Mouse (Mus musculus): Measurements from ENCODE around the gene Tnik. TPM values are rescaled to one million over a fixed set of nuclear protein-coding genes. Genes with fewer than 3 reads are reported as not detected.
A peak's percentile ranks its signal among the peaks of the same experiment; 100 is the strongest.

Gene Tnik
- polyA plus RNA-seq, 1 experiment from 2014 or later, result 18.3 TPM

GRCm38 (mm10) chr3:28265656-28266055, 2.6 kb downstream of the Tnik start:
- Histone ChIP-seq H3K4me3 (peak overlapping the region; percentile 69; the same call in 1 of the 2 replicates), H3K27ac (no peak overlapping the region), H3K4me2 (replicated peaks) (peak overlapping the region; percentile 82)

GRCm38 (mm10) chr3:28267211-28267610, 4.2 kb downstream of the Tnik start:
- no peak overlapping the region for H3K9ac ChIP-seq
- WGBS, result 33% methylated on average over 7 of the region's 7 CpGs
- ATAC-seq (ENCODE audit: insufficient number of reproducible peaks, insufficient read depth, low FRiP score, low TSS enrichment), result no peak
- 0 out of 2 replicates have a peak, but pooled peaks cover 5% of the 10 kb centered on the region for H3K27me3 ChIP-seq
- no peak overlapping the region for H3K27ac ChIP-seq
- H3K4me1 ChIP-seq, result peaks cover 13% of the 10 kb centered on the region
- no peaks in the 10 kb centered on the region for H3K36me3 ChIP-seq
- H3K9me3 ChIP-seq, result no peaks in the 10 kb centered on the region
- H3K4me3 ChIP-seq, result no peak overlapping the region
- H3K4me2 ChIP-seq (replicated peaks), result no peak overlapping the region

More at GRCm38 (mm10) chr3:28265656-28266055, 2.6 kb downstream of the Tnik start:
- no peak for ATAC-seq (ENCODE audit: insufficient number of reproducible peaks, insufficient read depth, low FRiP score, low TSS enrichment)
- H3K4me1 ChIP-seq, result peaks cover 13% of the 10 kb centered on the region
- WGBS, result 66% methylated on average over 5 of the region's 5 CpGs
- H3K27me3 ChIP-seq, result 0 out of 2 replicates have a peak, but pooled peaks cover 9% of the 10 kb centered on the region
- no peaks in the 10 kb centered on the region for H3K36me3 ChIP-seq
- no peak overlapping the region for H3K9ac ChIP-seq
- no peaks in the 10 kb centered on the region for H3K9me3 ChIP-seq

- H3K27me3 ChIP-seq, result no peaks in the 10 kb centered on the region
- H3K4me1 ChIP-seq, result peaks cover 8% of the 10 kb centered on the region; the same call in 1 of the 2 replicates
- no peak overlapping the region for H3K9ac ChIP-seq
- ATAC-seq (ENCODE audit: insufficient number of reproducible peaks, insufficient read depth, low FRiP score, low TSS enrichment), result no peak
- no peak overlapping the region for H3K4me2 ChIP-seq (replicated peaks)
- WGBS, result 62% methylated on average over 2 of the region's 2 CpGs
- H3K27ac ChIP-seq, result no peak overlapping the region
- H3K36me3 ChIP-seq, result no peaks in the 10 kb centered on the region
- no peaks in the 10 kb centered on the region for H3K9me3 ChIP-seq
- H3K4me3 ChIP-seq, result no peak overlapping the region
Observed at GRCm38 (mm10) chr3:28269716-28270115, 6.7 kb downstream of the Tnik start.

- ATAC-seq (ENCODE audit: insufficient number of reproducible peaks, insufficient read depth, low FRiP score, low TSS enrichment), result no peak
- Histone ChIP-seq H3K9me3 (no peaks in the 10 kb centered on the region), H3K9ac (no peak overlapping the region), H3K27ac (no peak overlapping the region), H3K27me3 (no peaks in the 10 kb centered on the region), H3K4me1 (peaks cover 5% of the 10 kb centered on the region; the same call in 1 of the 2 replicates), H3K36me3 (no peaks in the 10 kb centered on the region), H3K4me3 (no peak overlapping the region), H3K4me2 (replicated peaks) (no peak overlapping the region)
Observed at GRCm38 (mm10) chr3:28271884-28272283, 8.9 kb downstream of the Tnik start.

- Histone ChIP-seq H3K9ac (no peak overlapping the region), H3K4me1 (no peaks in the 10 kb centered on the region), H3K4me3 (no peak overlapping the region), H3K27ac (no peak overlapping the region), H3K27me3 (no peaks in the 10 kb centered on the region), H3K36me3 (no peaks in the 10 kb centered on the region), H3K9me3 (no peaks in the 10 kb centered on the region), H3K4me2 (replicated peaks) (no peak overlapping the region)
- WGBS, result 82% methylated on average over 4 of the region's 4 CpGs
- ATAC-seq (ENCODE audit: insufficient number of reproducible peaks, insufficient read depth, low FRiP score, low TSS enrichment), result no peak
Observed at GRCm38 (mm10) chr3:28274763-28275162, 11.7 kb downstream of the Tnik start.

- H3K9ac ChIP-seq, result no peak overlapping the region
- ATAC-seq (ENCODE audit: insufficient number of reproducible peaks, insufficient read depth, low FRiP score, low TSS enrichment), result no peak
Observed at GRCm38 (mm10) chr3:28289693-28290092, 26.7 kb downstream of the Tnik start.

GRCm38 (mm10) chr3:28301378-28301777, 38.4 kb downstream of the Tnik start:
- Histone ChIP-seq H3K27me3 (no peaks in the 10 kb centered on the region), H3K4me3 (no peak overlapping the region), H3K9ac (no peak overlapping the region), H3K36me3 (no peaks in the 10 kb centered on the region), H3K4me1 (no peaks in the 10 kb centered on the region), H3K4me2 (replicated peaks) (no peak overlapping the region), H3K9me3 (no peaks in the 10 kb centered on the region), H3K27ac (no peak overlapping the region)
- 71% methylated on average over 4 of the region's 4 CpGs for WGBS
- no peak for ATAC-seq (ENCODE audit: insufficient number of reproducible peaks, insufficient read depth, low FRiP score, low TSS enrichment)

More at GRCm38 (mm10) chr3:28289693-28290092, 26.7 kb downstream of the Tnik start:
- no peaks in the 10 kb centered on the region for H3K27me3 ChIP-seq
- 65% methylated on average over 1 of the region's 1 CpGs for WGBS
- H3K27ac ChIP-seq, result no peak overlapping the region
- H3K4me2 ChIP-seq (replicated peaks), result no peak overlapping the region
- H3K4me1 ChIP-seq, result 0 out of 2 replicates have a peak, but pooled peaks cover 4% of the 10 kb centered on the region
- H3K36me3 ChIP-seq, result no peaks in the 10 kb centered on the region
- no peaks in the 10 kb centered on the region for H3K9me3 ChIP-seq
- no peak overlapping the region for H3K4me3 ChIP-seq

- no peak overlapping the region for H3K4me3 ChIP-seq
- H3K4me2 ChIP-seq (replicated peaks), result no peak overlapping the region
- no peak overlapping the region for H3K27ac ChIP-seq
- WGBS, result 92% methylated on average over 5 of the region's 5 CpGs
- H3K9ac ChIP-seq, result no peak overlapping the region
- no peaks in the 10 kb centered on the region for H3K4me1 ChIP-seq
- H3K9me3 ChIP-seq, result no peaks in the 10 kb centered on the region
- H3K27me3 ChIP-seq, result no peaks in the 10 kb centered on the region
- ATAC-seq (ENCODE audit: insufficient number of reproducible peaks, insufficient read depth, low FRiP score, low TSS enrichment), result no peak
- no peaks in the 10 kb centered on the region for H3K36me3 ChIP-seq
Observed at GRCm38 (mm10) chr3:28303915-28304314, 40.9 kb downstream of the Tnik start.

- no peaks in the 10 kb centered on the region for H3K4me1 ChIP-seq
- no peaks in the 10 kb centered on the region for H3K27me3 ChIP-seq
- H3K9ac ChIP-seq, result no peak overlapping the region
- H3K4me2 ChIP-seq (replicated peaks), result no peak overlapping the region
- no peak overlapping the region for H3K27ac ChIP-seq
- no peaks in the 10 kb centered on the region for H3K36me3 ChIP-seq
- no peaks in the 10 kb centered on the region for H3K9me3 ChIP-seq
- H3K4me3 ChIP-seq, result no peak overlapping the region
- no peak for ATAC-seq (ENCODE audit: insufficient number of reproducible peaks, insufficient read depth, low FRiP score, low TSS enrichment)
- WGBS, result 87% methylated on average over 3 of the region's 3 CpGs
Observed at GRCm38 (mm10) chr3:28306852-28307251, 43.8 kb downstream of the Tnik start.

GRCm38 (mm10) chr3:28314438-28314837, 51.4 kb downstream of the Tnik start:
- no peak overlapping the region for H3K4me3 ChIP-seq
- WGBS, result 89% methylated on average over 2 of the region's 2 CpGs
- no peaks in the 10 kb centered on the region for H3K9me3 ChIP-seq
- no peaks in the 10 kb centered on the region for H3K27me3 ChIP-seq
- no peak overlapping the region for H3K4me2 ChIP-seq (replicated peaks)
- no peak for ATAC-seq (ENCODE audit: insufficient number of reproducible peaks, insufficient read depth, low FRiP score, low TSS enrichment)
- H3K4me1 ChIP-seq, result no peaks in the 10 kb centered on the region
- no peak overlapping the region for H3K9ac ChIP-seq
- no peak overlapping the region for H3K27ac ChIP-seq
- no peaks in the 10 kb centered on the region for H3K36me3 ChIP-seq

- Histone ChIP-seq H3K27me3 (no peaks in the 10 kb centered on the region), H3K4me3 (no peak overlapping the region), H3K9me3 (no peaks in the 10 kb centered on the region), H3K4me1 (no peaks in the 10 kb centered on the region), H3K9ac (no peak overlapping the region), H3K36me3 (no peaks in the 10 kb centered on the region), H3K4me2 (replicated peaks) (no peak overlapping the region), H3K27ac (no peak overlapping the region)
- ATAC-seq (ENCODE audit: insufficient number of reproducible peaks, insufficient read depth, low FRiP score, low TSS enrichment), result no peak
- WGBS, result 84% methylated on average over 1 of the region's 1 CpGs
Observed at GRCm38 (mm10) chr3:28317339-28317738, 54.3 kb downstream of the Tnik start.

GRCm38 (mm10) chr3:28321635-28322034, 58.6 kb downstream of the Tnik start:
- Histone ChIP-seq H3K4me1 (no peaks in the 10 kb centered on the region), H3K9me3 (no peaks in the 10 kb centered on the region), H3K4me2 (replicated peaks) (no peak overlapping the region), H3K36me3 (no peaks in the 10 kb centered on the region), H3K4me3 (no peak overlapping the region), H3K27ac (no peak overlapping the region), H3K9ac (no peak overlapping the region), H3K27me3 (no peaks in the 10 kb centered on the region)
- 88% methylated on average over 8 of the region's 8 CpGs for WGBS
- no peak for ATAC-seq (ENCODE audit: insufficient number of reproducible peaks, insufficient read depth, low FRiP score, low TSS enrichment)

All from embryonic facial prominence, embryonic 12.5 days (tissue).